Mouse (Mus musculus) lung, postnatal 0 days (tissue): ENCODE data around the gene Trmt61a. TPM values are rescaled to one million over a fixed set of nuclear protein-coding genes. Genes with fewer than 3 reads are reported as not detected.

Source experiments
- ATAC-seq: fragments of 200-750 bp; cut with Nextera tagmentation; 2 replicates; pipeline ENCODE4 v1.8.0; 2017; ENCODE audit warnings: moderate library complexity
- DNase-seq: peaks from one replicate; pipeline ENCODE4 v3.0.0-alpha.2; 2016; ENCODE audit warnings: low spot score
- H3K27ac ChIP-seq: fragments of 300-500 bp; sonication (generic); 2 replicates; pipeline ENCODE4 v1.5.1; 2014; ENCODE audit warnings: antibody characterized with exemption, mild to moderate bottlenecking, low read length, mixed read lengths
- H3K27me3 ChIP-seq: fragments of 300-500 bp; sonication (generic); replicated peaks from 2 replicates; pipeline ENCODE4 v1.6.1; 2014; ENCODE audit warnings: low read length, mixed read lengths; ENCODE audit not compliant: insufficient read depth
- H3K36me3 ChIP-seq: fragments of 300-500 bp; sonication (generic); 2 replicates; pipeline ENCODE4 v1.6.1; 2014; ENCODE audit warnings: low read length, mixed read lengths; ENCODE audit not compliant: insufficient read depth
- H3K4me1 ChIP-seq: fragments of 300-500 bp; sonication (generic); 2 replicates; pipeline ENCODE4 v1.6.1; 2014; ENCODE audit warnings: antibody characterized with exemption, low read depth, low read length, mixed read lengths; ENCODE audit not compliant: insufficient read depth
- H3K4me2 ChIP-seq: fragments of 300-500 bp; sonication (generic); replicated peaks from 2 replicates; pipeline ENCODE4 v1.6.1; 2014; ENCODE audit warnings: low read depth, mild to moderate bottlenecking, low read length, moderate library complexity, mixed read lengths
- H3K4me3 ChIP-seq: fragments of 300-500 bp; sonication (generic); 2 replicates; pipeline ENCODE4 v1.5.1; 2014; ENCODE audit warnings: low read depth, low read length
- H3K9ac ChIP-seq: fragments of 300-500 bp; sonication (generic); replicated peaks from 2 replicates; pipeline ENCODE4 v1.6.1; 2014; ENCODE audit warnings: low read depth, mild to moderate bottlenecking
- H3K9me3 ChIP-seq: fragments of 300-500 bp; sonication (generic); 2 replicates; pipeline ENCODE4 v1.6.1; 2016; ENCODE audit warnings: low read length, mixed read lengths
- CTCF ChIP-seq: IDR thresholded peaks from 2 replicates; pipeline ENCODE4 v1.5.1; 2016; ENCODE audit warnings: antibody characterized with exemption, mild to moderate bottlenecking
- EP300 ChIP-seq: IDR thresholded peaks from 2 replicates; pipeline ENCODE4 v1.6.1; 2016; ENCODE audit warnings: antibody characterized with exemption, mild to moderate bottlenecking, control low read depth
- WGBS: fragments of 180-500 bp; shearing (Covaris S2); extraction: QIAGEN DNeasy Blood & Tissue Kit; methylation state at CpG from one replicate; pipeline ENCODE4 v1.1.7; 2014; 5-methylcytosine and 5-hydroxymethylcytosine counted together
- polyA plus RNA-seq: library from polyadenylated mRNA; unstranded; fragments of >200 nt; fragmentation: Nextera tagmentation; extraction: Ambion mirVana; gene quantifications from 2 replicates; pipeline ENCODE4 v1.2.1, GENCODE M21; 2015

Gene Trmt61a
- polyA plus RNA-seq, 1 experiment from 2014 or later = 4.3 TPM

GRCm38 (mm10) chr12:111694271-111694781 is 16.4 kb downstream of the Trmt61a start:
- Histone ChIP-seq H3K27ac (peak overlapping the region; percentile 88), H3K9me3 (no peaks in the 10 kb centered on the region), H3K36me3 (no peaks in the 10 kb centered on the region), H3K4me2 (no peak overlapping the region), H3K9ac (no peak overlapping the region), H3K4me3 (no peak overlapping the region), H3K4me1 (peaks cover 20% of the 10 kb centered on the region), H3K27me3 (no peaks in the 10 kb centered on the region)
- ATAC-seq = peak; percentile 59
- 8% methylated on average over 12 of the region's 12 CpGs for WGBS
- TF ChIP-seq EP300 = peak; percentile 35; the same call in 1 of the 2 replicates
- TF ChIP-seq CTCF = no peak
- peak; percentile 70 for DNase-seq

- TF ChIP-seq CTCF (no peak), EP300 (no peak)
- WGBS = 51% methylated on average over 12 of the region's 13 CpGs
- no peaks in the 10 kb centered on the region for H3K36me3 ChIP-seq
- H3K27me3 ChIP-seq = no peaks in the 10 kb centered on the region
- peak; percentile 33 for ATAC-seq
- no peaks in the 10 kb centered on the region for H3K9me3 ChIP-seq
- H3K9ac ChIP-seq = no peak overlapping the region
- no peak overlapping the region for H3K4me3 ChIP-seq
- peak overlapping the region; percentile 88 for H3K27ac ChIP-seq
- H3K4me1 ChIP-seq = peaks cover 20% of the 10 kb centered on the region
- DNase-seq = peak; percentile 63
- H3K4me2 ChIP-seq = no peak overlapping the region
Observed at GRCm38 (mm10) chr12:111694880-111695804, 17.2 kb downstream of the Trmt61a start.

GRCm38 (mm10) chr12:111696239-111696638 is 18.3 kb downstream of the Trmt61a start:
- H3K4me3 ChIP-seq = no peak overlapping the region
- H3K4me2 ChIP-seq = no peak overlapping the region
- peaks cover 20% of the 10 kb centered on the region for H3K4me1 ChIP-seq
- WGBS = 25% methylated on average over 6 of the region's 6 CpGs
- TF ChIP-seq CTCF (peak; percentile 89), EP300 (no peak)
- no peak overlapping the region for H3K27ac ChIP-seq
- H3K9ac ChIP-seq = no peak overlapping the region
- ATAC-seq (peak; percentile 11; the same call in 1 of the 2 replicates), DNase-seq (peak; percentile 88)
- H3K9me3 ChIP-seq = no peaks in the 10 kb centered on the region
- H3K27me3 ChIP-seq = no peaks in the 10 kb centered on the region
- H3K36me3 ChIP-seq = no peaks in the 10 kb centered on the region

GRCm38 (mm10) chr12:111697708-111698107 is 19.8 kb downstream of the Trmt61a start:
- TF ChIP-seq EP300 (no peak), CTCF (no peak)
- no peak for ATAC-seq
- Histone ChIP-seq H3K9ac (no peak overlapping the region), H3K4me1 (peaks cover 16% of the 10 kb centered on the region), H3K27ac (no peak overlapping the region), H3K4me3 (no peak overlapping the region), H3K9me3 (no peaks in the 10 kb centered on the region), H3K27me3 (no peaks in the 10 kb centered on the region), H3K4me2 (no peak overlapping the region), H3K36me3 (no peaks in the 10 kb centered on the region)
- peak; percentile 49 for DNase-seq
- 52% methylated on average over 4 of the region's 4 CpGs for WGBS

GRCm38 (mm10) chr12:111698346-111698913 is 20.5 kb downstream of the Trmt61a start:
- Histone ChIP-seq H3K36me3 (no peaks in the 10 kb centered on the region), H3K27ac (no peak overlapping the region), H3K27me3 (no peaks in the 10 kb centered on the region), H3K9ac (no peak overlapping the region), H3K9me3 (no peaks in the 10 kb centered on the region), H3K4me2 (no peak overlapping the region), H3K4me1 (peaks cover 14% of the 10 kb centered on the region), H3K4me3 (no peak overlapping the region)
- no peak for ATAC-seq
- no peak for DNase-seq
- TF ChIP-seq EP300 (no peak), CTCF (no peak)
- 78% methylated on average over 6 of the region's 6 CpGs for WGBS

- DNase-seq (no peak), ATAC-seq (no peak)
- TF ChIP-seq EP300 = no peak
- WGBS = 75% methylated on average over 4 of the region's 4 CpGs
- Histone ChIP-seq H3K4me2 (no peak overlapping the region), H3K9me3 (no peaks in the 10 kb centered on the region), H3K27me3 (no peaks in the 10 kb centered on the region), H3K27ac (no peak overlapping the region), H3K4me1 (peaks cover 11% of the 10 kb centered on the region; the same call in 1 of the 2 replicates), H3K4me3 (no peak overlapping the region), H3K36me3 (no peaks in the 10 kb centered on the region), H3K9ac (no peak overlapping the region)
Observed at GRCm38 (mm10) chr12:111699542-111699941, 21.6 kb downstream of the Trmt61a start.
